Comparison of ENCODE assay signal across 21 mouse cellular contexts in genomic region chr2:61499266-61499665, GRCm38 (mm10).
"Had no signal": no experiment of that assay in that cellular context is flagged by ENCODE, and none has a peak within 500 bp of the region (broad histone marks: within the 10 kb centered on the region; RNA-seq: fewer than 3 reads in every experiment).

No protein-coding gene starts in this region.

- H3K36me3 ChIP-seq: heart, embryonic 13.5 days; heart, embryonic 15.5 days; hindbrain, embryonic 13.5 days; hindbrain, embryonic 15.5 days; limb, embryonic 13.5 days; limb, embryonic 15.5 days had no signal

- H3K27ac ChIP-seq: heart, adult 2 months; heart, embryonic 13.5 days; heart, embryonic 15.5 days; hindbrain, embryonic 13.5 days; hindbrain, embryonic 15.5 days; hindbrain, postnatal 0 days; layer of hippocampus, adult 2 months; limb, embryonic 13.5 days; limb, embryonic 15.5 days had no signal

- H3K4me3 ChIP-seq: heart, adult 2 months; heart, embryonic 13.5 days; heart, embryonic 15.5 days; hindbrain, embryonic 13.5 days; hindbrain, embryonic 15.5 days; layer of hippocampus, adult 2 months; limb, embryonic 13.5 days; limb, embryonic 15.5 days had no signal

- H3K4me2 ChIP-seq: heart, embryonic 11.5 days; heart, embryonic 13.5 days; heart, embryonic 15.5 days; hindbrain, embryonic 13.5 days; hindbrain, embryonic 15.5 days; limb, embryonic 13.5 days; limb, embryonic 15.5 days had no signal

- H3K9me3 ChIP-seq: heart, embryonic 13.5 days; heart, embryonic 15.5 days; hindbrain, embryonic 13.5 days; hindbrain, embryonic 15.5 days; limb, embryonic 13.5 days; limb, embryonic 15.5 days had no signal

- ATAC-seq: hindbrain, postnatal 0 days; intestine, embryonic 16.5 days had no signal

- H3K4me1 ChIP-seq: limb, embryonic 13.5 days; limb, embryonic 15.5 days had no signal

- H3K9ac ChIP-seq: heart, embryonic 13.5 days; heart, embryonic 15.5 days; hindbrain, embryonic 13.5 days; hindbrain, embryonic 15.5 days; limb, embryonic 13.5 days; limb, embryonic 15.5 days had no signal

- H3K27me3 ChIP-seq: heart, embryonic 13.5 days; heart, embryonic 15.5 days; hindbrain, embryonic 13.5 days; hindbrain, embryonic 15.5 days; limb, embryonic 13.5 days; limb, embryonic 15.5 days had no signal

- DNase-seq: gastrocnemius, postnatal 14 days; gastrocnemius, postnatal 36 days; heart, adult 2 months; heart, postnatal 14 days; heart, postnatal 36 days; kidney, adult 11 months; kidney, adult 8-10 months; kidney, postnatal 10 days; kidney, postnatal 25 days; kidney, postnatal 4 days; left cerebral cortex, postnatal 4 days had no signal
